Mouse (Mus musculus) kidney, adult 2 months (tissue): ENCODE measurements at regions not wholly inside any gene's neighbourhood (a gene's known extent, or its start where the extent isn't known, plus 50 kb on each side); places are given as distances from the start of the nearest gene placed in this dataset.

ENCODE experiments used
- DNase-seq: peaks from one replicate; pipeline ENCODE4 v3.0.0; 2021
- H3K27ac ChIP-seq: fragments of 200-500 bp; 2 replicates; pipeline ENCODE4 v1.5.1; 2012; ENCODE audit warnings: low read depth, low read length, control low read depth, inconsistent platforms; ENCODE audit not compliant: insufficient read depth
- H3K27me3 ChIP-seq: fragments of 200-500 bp; replicated peaks from 2 replicates; pipeline ENCODE4 v1.6.1; 2012; ENCODE audit warnings: mild to moderate bottlenecking, moderate library complexity, low read length, inconsistent platforms; ENCODE audit not compliant: control insufficient read depth, insufficient read depth
- H3K36me3 ChIP-seq: fragments of 200-500 bp; 2 replicates; pipeline ENCODE4 v1.6.1; 2012; ENCODE audit warnings: mild to moderate bottlenecking, moderate library complexity, low read length, inconsistent platforms; ENCODE audit not compliant: control insufficient read depth, insufficient read depth
- H3K4me1 ChIP-seq: fragments of 200-500 bp; 2 replicates; pipeline ENCODE4 v1.6.1; 2011; ENCODE audit warnings: low read length; ENCODE audit not compliant: control insufficient read depth, insufficient read depth
- H3K4me3 ChIP-seq: fragments of 200-500 bp; 2 replicates; pipeline ENCODE4 v1.5.1; 2011; ENCODE audit warnings: mild to moderate bottlenecking, low read depth, low read length, control low read depth; ENCODE audit not compliant: insufficient read depth
- CTCF ChIP-seq: fragments of 200-500 bp; conservative IDR thresholded peaks from 2 replicates; pipeline ENCODE4 v1.5.1; 2011; ENCODE audit warnings: low read depth, mild to moderate bottlenecking, control low read depth, low read length, moderate library complexity, mixed read lengths; ENCODE audit not compliant: insufficient read depth, insufficient read length
- POLR2A ChIP-seq: fragments of 200-500 bp; IDR thresholded peaks from one replicate; pipeline ENCODE4 v1.6.1; 2011; ENCODE audit warnings: low read depth, low read length, control low read depth
- WGBS: fragments of 180-500 bp; shearing (Covaris S2); methylation state at CpG from one replicate; pipeline ENCODE4 v1.1.7; 2018; 5-methylcytosine and 5-hydroxymethylcytosine counted together

DNA sequence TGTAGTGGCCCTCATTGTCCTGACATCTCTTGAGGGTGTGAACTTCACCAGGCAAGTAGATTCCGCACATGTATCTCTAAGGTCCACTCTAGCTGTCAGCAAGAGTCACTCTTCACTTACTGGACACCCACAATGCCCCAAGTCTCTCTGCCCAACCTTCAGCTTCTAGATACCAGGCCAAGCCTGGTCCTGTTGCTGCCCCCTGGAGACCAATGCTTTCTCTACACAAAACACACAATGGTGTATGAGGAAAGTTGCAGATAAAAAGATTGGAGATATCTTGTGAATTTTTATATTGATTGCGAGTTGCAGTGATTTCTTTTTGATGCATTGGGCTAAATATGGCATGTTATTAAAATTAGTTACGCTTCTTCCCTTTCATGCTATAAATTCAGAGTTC, 71.0 kb upstream of the Smim23 start:
- no peak for DNase-seq
- TF ChIP-seq CTCF (0 out of 2 replicates have a peak, but pooled peaks have one; percentile 9), POLR2A (no peak)
- H3K27me3 ChIP-seq, result no peaks in the 10 kb centered on the region
- 71% methylated on average over 3 of the region's 3 CpGs for WGBS
- no peak overlapping the region for H3K27ac ChIP-seq
- no peak overlapping the region for H3K4me3 ChIP-seq
- H3K36me3 ChIP-seq, result no peaks in the 10 kb centered on the region
- H3K4me1 ChIP-seq, result no peaks in the 10 kb centered on the region

DNA sequence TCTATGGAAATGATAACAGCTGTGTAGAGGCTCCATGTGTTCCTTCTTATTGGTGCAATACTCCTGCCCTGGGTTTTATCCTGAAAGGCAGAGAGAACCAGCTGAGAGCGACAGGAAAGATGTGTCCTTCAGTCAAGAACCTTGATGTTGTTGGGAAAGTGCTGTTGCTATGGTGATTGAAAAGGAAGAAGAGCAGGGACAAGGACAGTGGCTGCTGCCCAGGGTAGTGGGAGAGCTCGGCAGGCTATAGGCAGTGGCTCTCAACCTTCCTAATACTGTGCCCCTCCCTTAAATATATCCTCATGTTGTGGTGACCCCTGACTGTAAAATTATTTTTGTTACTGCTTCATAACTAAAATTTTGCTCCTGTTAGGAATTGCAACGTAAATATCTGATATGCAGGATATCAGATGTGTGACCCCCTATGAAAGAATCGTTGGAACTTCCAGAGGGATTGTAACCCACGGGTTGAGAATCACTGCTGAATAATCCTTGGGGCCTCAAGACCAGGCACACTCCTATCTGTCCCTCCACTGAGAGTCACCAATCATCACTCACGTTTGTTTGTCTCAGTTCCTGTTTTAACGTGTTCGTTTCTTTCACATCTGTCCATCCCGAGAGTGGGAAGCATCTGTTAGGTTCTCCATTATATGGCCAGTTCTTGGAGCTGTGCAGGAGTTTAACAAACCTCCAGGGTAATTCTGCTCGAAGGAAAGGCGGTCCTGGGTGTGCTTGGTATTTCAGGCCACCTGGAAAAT, 68.9 kb upstream of the Smim23 start:
- no peak for DNase-seq
- no peak overlapping the region for H3K27ac ChIP-seq
- no peaks in the 10 kb centered on the region for H3K4me1 ChIP-seq
- H3K4me3 ChIP-seq, result no peak overlapping the region
- WGBS, result 56% methylated on average over 11 of the region's 11 CpGs
- no peaks in the 10 kb centered on the region for H3K27me3 ChIP-seq
- TF ChIP-seq CTCF (no peak), POLR2A (no peak)
- H3K36me3 ChIP-seq, result no peaks in the 10 kb centered on the region

DNA sequence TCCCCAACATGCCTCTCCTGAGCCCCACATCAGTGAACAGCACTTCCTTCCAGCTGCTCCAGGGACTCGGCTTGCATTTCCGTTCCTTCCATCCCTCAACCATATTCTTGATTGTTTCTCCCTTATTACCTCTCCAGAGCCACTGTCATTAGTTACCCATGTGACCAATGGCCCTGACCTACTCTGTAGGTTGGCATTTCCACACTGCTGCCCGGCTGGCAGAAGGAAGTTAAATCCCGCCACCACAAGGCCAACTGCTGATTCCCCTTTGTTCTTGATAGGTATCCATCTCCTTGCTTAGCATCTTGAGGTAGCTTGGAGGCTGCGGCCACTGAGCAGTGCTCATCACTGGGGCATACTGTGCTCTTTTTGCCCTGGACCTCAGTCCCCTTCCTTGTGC, 68.1 kb upstream of the Smim23 start:
- DNase-seq, result no peak
- Histone ChIP-seq H3K27me3 (no peaks in the 10 kb centered on the region), H3K4me3 (no peak overlapping the region), H3K27ac (no peak overlapping the region), H3K4me1 (no peaks in the 10 kb centered on the region), H3K36me3 (no peaks in the 10 kb centered on the region)
- 82% methylated on average over 5 of the region's 5 CpGs for WGBS
- TF ChIP-seq POLR2A (no peak), CTCF (no peak)

DNA sequence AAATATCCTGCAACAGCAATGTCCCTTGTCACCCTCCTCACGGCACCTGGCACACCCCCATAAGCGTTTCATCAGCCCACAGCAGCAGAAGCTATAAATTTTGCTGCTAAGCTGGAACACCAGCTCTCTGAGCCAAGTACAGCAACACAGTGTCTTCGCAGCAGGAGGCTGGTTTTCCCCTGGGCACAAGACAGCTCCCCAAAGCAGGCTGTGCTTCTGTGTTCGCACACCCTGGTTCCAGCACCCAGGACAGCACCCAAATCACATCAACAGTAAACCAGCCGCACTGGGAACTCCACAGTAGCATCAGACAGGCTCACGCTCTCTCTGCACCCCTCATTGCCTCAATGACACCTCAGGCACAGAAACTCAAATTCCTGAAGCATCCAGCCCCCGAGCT, 64.8 kb upstream of the Smim23 start:
- Histone ChIP-seq H3K27me3 (no peaks in the 10 kb centered on the region), H3K4me1 (no peaks in the 10 kb centered on the region), H3K27ac (no peak overlapping the region), H3K4me3 (no peak overlapping the region), H3K36me3 (no peaks in the 10 kb centered on the region)
- 7% methylated on average over 7 of the region's 7 CpGs for WGBS
- TF ChIP-seq CTCF, result no peak
- TF ChIP-seq POLR2A, result no peak
- DNase-seq, result no peak

DNA sequence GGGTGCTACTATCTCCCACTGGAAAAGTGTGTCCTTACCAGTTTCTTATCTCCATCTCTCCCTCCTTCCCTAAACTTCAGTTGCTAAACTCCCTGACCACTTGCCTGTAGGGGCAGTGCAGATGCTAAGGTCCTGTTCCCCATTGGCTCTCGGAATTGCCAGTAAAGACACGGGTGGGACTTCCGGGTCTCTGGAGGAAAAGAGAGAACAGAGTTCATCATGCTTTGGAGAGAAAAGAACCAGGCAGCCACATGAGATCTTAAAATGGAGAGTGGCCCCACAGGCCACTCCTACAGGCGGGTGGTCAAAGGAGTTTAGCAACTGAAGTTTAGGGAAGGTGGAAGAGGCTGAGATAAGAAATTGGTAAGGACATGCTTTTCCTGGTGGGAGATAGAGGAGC, 60.3 kb upstream of the Smim23 start:
- no peaks in the 10 kb centered on the region for H3K36me3 ChIP-seq
- WGBS, result 67% methylated on average over 4 of the region's 4 CpGs
- TF ChIP-seq CTCF (no peak), POLR2A (no peak)
- no peak overlapping the region for H3K4me3 ChIP-seq
- H3K4me1 ChIP-seq, result no peaks in the 10 kb centered on the region
- no peak overlapping the region for H3K27ac ChIP-seq
- H3K27me3 ChIP-seq, result no peaks in the 10 kb centered on the region
- DNase-seq, result no peak

DNA sequence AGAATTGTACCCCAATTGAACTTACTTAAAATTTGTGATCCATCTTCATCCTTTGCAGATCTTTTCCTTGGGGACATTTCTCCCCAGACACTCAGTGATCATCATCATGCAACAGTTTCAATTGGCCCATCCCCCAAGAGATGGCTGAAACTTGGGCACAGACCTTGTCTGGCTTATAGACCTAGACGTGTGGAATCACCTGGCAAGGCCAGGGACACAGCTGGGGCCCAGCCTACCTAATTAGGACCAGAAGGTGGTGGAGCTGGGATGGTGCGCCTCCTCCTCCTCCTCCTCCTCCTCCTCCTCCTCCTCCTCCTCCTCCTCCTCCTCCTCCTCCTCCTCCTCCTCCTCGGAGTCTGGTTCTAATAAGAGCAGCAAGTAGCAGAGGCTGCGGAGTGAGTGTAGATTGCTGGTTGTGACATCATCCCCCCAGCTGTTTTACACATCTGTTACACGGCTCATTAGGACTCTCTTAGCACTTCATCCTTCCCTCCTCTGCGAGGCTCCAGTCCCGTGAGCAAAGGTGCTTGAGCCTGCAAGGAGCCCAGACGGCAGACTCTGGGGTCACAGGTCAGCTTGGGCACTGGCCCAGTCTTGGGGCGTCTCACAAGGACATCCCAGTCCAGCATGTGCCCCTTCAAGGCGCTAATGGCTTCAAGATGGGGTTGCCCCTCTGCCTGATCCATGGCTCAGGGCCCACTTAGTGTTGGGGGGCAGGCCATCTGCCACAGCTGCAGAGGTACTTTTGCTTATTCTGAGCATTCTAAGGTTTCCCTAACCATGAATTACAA, 58.9 kb upstream of the Smim23 start:
- H3K27ac ChIP-seq, result no peak overlapping the region
- 35% methylated on average over 9 of the region's 10 CpGs for WGBS
- TF ChIP-seq CTCF (no peak), POLR2A (no peak)
- H3K4me3 ChIP-seq, result no peak overlapping the region
- H3K27me3 ChIP-seq, result no peaks in the 10 kb centered on the region
- no peak for DNase-seq
- no peaks in the 10 kb centered on the region for H3K4me1 ChIP-seq
- H3K36me3 ChIP-seq, result no peaks in the 10 kb centered on the region

DNA sequence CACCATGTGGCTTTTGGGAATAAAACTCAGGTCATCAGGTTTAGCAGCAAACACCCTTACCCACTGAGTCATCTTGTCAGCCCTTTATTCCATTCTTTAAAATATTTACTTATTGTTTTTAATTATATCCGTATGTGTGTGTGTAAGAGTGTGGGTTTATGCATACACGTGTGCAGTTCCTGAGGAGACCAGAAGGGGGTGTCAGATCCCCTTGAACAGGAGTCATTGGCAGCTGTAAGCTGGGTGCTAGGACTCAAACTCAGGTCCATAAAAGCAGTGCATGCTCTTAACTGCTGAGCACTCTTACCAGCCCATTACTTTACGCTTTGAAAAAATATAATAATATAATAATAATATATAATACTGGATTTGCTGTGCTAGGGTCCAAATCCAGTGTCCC, 54.6 kb upstream of the Smim23 start:
- H3K27me3 ChIP-seq, result no peaks in the 10 kb centered on the region
- no peak overlapping the region for H3K4me3 ChIP-seq
- no peak for TF ChIP-seq CTCF
- no peak for TF ChIP-seq POLR2A
- no peaks in the 10 kb centered on the region for H3K36me3 ChIP-seq
- no peak overlapping the region for H3K27ac ChIP-seq
- 97% methylated on average over 3 of the region's 3 CpGs for WGBS
- no peaks in the 10 kb centered on the region for H3K4me1 ChIP-seq
- DNase-seq, result no peak
